Mouse (Mus musculus) olfactory bulb, adult 2 months (tissue): Measurements from ENCODE around the gene Appbp2.

Source experiments
- CTCF ChIP-seq: fragments of 200-500 bp; IDR thresholded peaks from 2 replicates; pipeline ENCODE4 v1.5.1; 2012; ENCODE audit warnings: low read depth, mild to moderate bottlenecking, low read length, moderate library complexity; ENCODE audit not compliant: insufficient read depth
- POLR2A ChIP-seq: fragments of 200-500 bp; IDR thresholded peaks from 2 replicates; pipeline ENCODE4 v1.6.1; 2012; ENCODE audit warnings: mild to moderate bottlenecking, low read depth, low read length, moderate library complexity; ENCODE audit not compliant: insufficient read depth

GRCm38 (mm10) chr11:85211151-85211550 lies 23.8 kb downstream of the Appbp2 start:
- no peak for TF ChIP-seq POLR2A
- no peak for TF ChIP-seq CTCF
